Mouse (Mus musculus) kidney, adult 9 months (tissue): ENCODE measurements around the gene 4930579F01Rik.

Source experiments
- DNase-seq: peaks from one replicate; pipeline ENCODE4 v3.0.0; 2022

Gene 4930579F01Rik

DNA sequence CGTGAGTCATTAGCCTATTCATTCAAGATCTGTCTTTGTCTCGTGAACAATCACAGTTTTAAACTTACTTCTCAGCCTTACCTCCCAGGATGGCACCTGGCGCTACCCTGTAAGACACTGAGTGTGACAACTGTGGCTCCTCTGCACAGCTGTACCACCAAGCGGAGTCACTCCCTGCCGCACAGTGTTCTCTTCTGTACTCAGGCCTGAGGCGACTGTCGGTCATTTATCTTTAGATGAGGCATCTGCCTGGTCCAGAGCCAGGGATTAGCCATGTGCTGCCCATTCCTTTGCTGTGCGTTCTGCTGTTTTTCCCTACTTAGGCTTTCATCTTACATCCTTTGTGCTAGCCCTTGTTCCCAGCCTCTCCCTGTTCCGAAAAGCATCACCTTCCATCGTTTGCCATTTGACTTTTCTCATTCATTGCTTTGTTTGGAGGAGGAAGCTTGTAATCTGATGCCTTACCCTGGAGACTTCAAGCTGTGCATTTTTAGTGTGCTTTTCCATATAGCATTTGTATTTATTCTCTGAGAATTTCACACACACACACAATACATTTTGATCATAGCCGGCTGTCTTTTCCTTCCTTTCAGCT, 21.9 kb upstream of the 4930579F01Rik start:
- DNase-seq: no peak

DNA sequence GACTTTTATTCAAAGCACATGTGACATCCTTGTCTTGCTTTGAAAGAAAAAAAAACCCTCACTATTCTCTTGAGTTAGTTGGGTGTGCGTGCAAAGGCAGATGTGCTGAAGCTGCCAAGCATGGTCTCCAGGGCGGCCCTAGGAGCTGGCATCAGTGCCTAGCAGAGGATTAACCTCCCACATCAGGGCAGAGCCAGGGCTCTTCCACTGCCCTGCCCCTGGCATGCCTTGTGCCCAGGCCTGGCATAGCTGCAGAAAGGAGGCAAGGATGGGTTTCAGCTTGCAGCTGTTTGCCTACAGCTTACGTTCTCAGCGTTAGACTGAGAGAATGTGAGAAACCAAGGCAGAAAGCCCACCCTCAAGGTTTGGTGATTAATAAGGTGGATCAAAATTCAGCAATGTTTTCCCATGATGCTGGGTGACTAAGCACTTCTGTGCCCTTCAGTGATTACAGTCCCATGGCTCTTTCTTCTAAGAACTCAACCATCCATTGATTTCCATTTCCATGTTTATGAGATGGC, 18.9 kb upstream of the 4930579F01Rik start:
- no peak for DNase-seq

DNA sequence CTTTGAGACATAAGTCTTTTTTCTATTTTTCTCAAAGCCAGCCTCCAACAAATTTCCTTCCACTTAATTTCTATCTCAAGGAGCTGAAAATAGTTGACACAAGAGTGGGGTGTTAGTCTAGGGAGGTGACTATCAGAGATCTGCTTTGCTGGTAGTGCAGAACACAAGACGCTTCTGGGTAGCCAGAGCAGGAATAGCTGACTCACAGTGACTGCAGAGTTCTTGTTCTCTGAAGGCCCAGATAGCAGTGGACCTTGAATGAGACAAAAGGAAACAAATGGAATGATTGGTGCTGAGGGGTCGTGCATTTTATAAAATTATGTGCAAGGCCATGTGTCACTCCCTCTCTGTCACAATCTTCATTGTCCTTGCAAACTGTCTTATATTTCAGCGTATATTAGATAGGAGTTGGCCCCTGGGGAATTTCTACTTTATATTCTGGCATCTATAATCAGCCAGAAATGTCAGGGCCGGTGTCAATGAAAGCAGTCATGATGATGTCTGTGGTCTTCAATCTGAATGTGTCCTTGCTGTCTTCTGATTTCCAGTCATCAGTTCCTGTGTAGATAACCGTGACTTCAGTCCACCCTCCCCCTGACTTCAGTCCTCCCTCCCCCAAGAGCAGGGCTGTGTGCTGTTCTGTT, 16.9 kb upstream of the 4930579F01Rik start:
- no peak for DNase-seq

DNA sequence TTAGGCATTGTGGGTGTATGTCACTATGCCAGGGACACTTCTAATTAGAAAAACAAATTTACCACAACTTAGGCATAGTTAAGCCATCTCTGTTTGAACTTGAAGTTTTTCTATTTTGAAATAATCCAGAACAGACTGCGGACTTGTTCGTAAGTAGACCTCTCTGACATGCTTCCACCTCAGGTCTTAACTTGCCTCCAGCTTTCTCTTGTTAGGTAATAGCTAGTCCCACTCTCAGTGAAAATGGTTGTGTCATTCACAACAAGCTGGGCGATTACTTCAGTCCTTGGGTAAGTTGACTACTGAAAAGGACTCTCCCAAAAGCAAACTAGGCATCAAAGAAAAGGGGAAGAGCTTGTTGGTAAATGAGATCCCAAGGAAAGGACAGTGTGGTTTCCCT, 15.2 kb upstream of the 4930579F01Rik start:
- no peak for DNase-seq

DNA sequence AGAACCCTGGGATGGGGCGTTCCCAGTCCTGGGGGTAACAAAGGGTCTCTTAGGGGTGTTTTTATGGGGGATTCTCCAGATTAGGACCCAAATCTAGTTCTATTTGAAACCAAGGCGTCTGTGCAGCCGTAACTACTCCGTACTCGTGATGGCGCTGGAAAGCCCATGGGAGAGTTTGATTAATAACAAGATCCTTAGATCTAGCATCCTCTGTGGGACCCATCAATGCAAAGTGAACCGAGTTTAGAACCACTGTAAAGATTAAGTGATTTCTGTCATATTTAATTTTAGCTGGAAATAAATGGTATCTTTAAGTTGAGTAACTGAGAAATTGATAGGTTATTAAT, 5.1 kb upstream of the 4930579F01Rik start:
- DNase-seq: no peak

DNA sequence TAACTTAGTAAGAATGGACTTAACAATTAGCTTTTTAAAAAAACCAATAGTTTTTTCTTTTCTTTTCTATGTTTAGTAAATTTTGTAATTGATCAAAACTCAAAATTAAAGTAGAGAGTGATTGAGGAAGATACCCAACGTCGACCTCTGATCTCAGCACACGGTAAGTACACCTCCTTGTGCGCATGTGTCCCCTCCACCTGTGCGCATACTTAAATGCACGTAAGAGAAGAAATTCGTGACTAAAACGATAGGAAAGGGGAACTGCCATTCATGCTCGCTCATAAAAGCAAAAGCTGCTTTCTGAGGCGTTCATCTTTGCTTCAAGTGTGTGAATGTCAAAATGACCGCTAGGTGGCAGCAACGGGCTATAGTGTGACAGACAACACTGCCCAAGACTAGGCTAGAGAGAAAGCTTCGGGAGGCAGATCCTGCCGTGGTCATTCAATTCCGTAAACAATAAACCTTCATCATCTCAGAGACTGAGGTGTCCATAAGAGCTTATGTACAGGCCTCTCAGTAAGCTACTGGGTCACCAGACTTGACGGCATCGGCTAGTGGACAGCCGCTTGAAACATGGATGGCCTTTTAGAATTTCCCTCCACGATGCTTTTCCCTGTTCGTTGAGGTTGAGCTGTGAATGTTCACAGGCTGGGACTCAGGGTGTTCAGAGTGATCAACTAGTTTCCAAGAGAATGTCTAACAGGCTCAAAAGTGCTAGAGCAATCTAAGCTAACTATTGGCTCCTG, 4.5 kb upstream of the 4930579F01Rik start:
- peak; percentile 89 for DNase-seq

DNA sequence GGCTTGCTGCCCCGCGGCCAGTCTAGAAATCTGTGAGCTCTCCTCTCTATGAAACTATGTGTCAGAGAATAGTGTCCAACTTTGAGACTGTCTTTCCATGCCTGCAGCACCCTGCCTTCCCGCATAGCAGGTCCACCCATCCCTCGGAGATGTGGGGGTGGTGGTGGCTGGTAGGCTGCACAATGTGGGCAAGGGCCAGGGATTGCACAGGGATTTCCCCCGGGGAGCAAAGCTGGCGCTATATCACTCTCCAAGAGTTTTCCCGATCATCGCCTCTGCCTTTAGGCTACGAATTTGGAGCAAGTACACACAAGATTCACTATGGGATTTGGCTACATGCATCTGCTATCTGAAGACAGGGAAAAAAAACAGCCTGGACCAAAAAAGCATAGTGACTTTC, 3.9 kb upstream of the 4930579F01Rik start:
- no peak for DNase-seq

DNA sequence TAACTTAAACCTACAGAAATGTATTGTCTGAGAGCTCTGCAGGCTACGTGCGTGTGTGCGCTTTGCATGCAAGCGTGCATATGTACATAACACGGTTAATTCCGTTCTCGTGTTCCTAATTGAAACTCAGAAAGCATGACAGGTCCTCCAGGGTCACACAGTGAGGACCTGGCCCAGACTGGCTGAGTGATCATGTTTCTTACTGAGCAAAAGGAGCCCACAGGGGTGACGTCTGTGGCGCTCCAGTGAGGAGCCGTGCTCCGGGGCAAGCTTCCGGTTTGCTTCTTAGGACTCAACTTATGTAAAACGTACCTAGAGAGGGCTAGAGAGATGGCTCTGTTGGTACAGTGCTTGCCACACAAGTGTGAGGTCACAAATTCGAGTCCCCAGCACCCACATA, 3.5 kb upstream of the 4930579F01Rik start:
- no peak for DNase-seq

DNA sequence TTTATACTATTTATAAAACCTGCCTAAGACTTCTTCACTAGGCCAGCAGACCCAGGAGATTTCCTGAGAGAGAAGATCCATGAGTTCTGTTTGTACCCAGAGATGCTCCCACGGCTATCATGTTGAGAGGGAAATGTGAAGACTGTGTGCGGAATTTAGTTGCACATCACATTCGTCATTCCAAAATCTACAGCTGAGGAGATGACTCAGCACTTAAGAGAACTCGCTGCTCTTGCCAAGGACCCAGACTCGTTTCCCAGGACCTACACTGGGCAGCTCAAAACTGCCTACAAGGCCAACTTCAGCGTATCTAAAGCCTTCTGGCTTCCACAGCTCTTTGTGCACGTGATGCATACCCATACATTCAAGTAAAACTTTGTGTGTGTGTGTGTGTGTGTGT, 1.4 kb downstream of the 4930579F01Rik start:
- DNase-seq: no peak

DNA sequence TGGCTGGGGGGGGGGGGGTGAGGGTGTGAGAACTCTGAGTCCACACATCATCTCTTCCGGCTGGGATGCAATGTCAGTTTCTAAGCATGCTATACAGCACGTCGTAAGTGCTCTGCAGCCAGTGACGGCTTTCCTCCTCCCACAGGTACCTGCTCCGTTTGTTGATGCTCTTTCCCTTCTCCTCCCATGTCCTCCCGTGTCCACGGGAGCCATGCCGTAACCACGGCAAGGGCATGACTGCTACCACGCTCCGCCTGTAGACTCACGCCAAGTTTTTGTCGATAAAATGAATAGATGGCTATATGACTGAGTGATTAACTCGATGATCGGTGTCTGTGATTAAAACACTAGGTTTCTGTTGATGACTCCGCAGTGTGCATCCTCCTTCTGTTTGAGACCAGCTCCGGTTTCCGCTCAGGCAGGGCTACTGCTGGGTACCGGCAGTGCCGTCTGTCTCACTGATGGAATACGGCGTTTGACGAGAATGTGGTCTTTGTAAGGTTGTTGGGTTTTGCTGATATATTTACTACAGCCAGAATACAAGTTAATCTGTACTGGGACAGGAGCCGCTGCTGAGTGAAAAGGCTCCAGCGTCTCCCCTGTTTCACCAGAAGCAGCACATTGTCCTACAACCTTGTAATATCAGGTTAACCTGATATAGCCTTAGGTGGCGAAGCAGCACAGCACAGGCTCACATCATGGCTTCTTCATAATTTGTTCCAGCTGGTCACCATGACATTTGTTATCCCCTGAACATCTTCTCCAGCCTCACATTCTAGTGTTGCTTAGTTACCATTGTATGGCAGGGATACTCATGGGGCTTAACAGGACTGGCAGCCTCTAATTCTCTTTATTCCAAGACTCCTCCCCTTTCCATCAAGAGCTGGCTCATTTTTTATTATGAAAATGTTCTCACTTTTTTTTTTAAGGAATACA, 7.4 kb downstream of the 4930579F01Rik start:
- no peak for DNase-seq

DNA sequence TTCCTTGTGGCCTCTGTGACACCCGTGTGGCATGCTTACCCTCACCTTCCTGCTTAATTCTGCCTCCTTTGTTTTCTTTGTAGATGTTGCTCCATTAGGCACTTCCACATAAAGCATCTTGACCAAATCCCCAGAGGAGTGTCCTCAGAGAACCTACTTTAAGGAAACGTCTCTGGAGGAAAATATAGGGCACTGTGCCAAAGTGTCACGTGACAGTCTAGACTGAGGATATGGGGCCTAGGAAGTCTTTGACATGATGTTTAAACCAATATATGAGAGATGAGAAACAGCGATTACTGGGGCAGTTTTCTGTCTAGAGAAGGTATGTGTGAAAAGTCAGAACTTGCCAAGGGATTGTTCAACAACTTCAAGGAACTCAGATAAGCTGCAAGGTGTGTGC, 8.3 kb downstream of the 4930579F01Rik start:
- peak; percentile 10 for DNase-seq

DNA sequence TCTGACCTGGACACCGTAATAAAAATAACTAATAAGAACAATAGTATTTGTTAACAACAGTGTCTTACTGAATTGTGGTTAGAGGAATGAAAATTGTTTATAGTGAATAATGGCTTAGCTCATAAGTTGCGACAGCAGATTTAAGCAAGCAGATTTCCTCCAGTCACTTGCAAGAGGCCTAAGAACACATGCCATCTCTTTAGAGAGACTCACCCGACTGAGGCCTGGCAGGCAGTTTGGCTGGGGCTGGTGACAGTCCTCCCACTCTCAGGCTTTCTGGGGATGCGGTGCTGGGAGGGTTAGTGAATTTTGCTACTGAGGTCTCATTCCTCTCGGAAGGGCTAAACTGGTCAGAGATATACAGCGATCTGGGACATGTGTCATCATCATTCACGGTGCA, 10.3 kb downstream of the 4930579F01Rik start:
- DNase-seq: no peak

DNA sequence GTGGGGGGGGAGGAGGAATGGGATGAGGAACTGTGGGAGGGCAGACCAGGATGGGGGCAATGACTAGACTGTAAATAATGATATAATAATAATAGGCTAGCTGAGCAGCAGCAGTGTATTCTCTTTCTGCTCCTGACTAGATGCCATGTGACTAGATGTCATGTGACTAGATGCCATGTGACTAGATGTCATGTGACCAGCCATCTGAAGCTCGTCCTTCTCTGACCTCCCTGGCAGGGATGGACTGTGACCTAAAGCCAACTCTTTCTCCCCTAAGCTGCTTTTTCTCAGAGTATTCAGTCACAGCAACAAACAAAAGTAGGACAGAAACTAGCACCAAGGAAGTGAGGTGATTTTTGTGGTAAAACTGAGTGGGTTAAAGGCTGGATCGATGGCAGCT, 11.6 kb downstream of the 4930579F01Rik start:
- DNase-seq: no peak

DNA sequence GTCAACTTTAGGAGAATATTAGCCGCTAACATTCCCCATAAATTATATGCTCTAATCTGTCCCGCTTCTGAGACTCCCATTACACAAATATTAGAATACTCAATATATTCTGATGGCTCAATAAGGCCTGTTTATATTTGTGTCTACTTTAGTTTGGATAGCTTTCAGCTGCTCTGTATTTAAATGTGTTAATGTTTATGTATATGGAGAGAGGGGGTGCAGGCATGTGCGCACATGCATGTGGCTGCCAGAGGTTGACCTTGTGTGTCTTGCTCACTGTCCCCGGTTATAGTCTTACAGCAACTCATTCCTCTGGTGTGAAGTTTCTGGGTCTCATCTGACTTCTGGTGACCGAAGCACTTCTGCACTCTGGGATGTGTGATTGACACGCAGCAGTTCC, 18.1 kb downstream of the 4930579F01Rik start:
- no peak for DNase-seq

DNA sequence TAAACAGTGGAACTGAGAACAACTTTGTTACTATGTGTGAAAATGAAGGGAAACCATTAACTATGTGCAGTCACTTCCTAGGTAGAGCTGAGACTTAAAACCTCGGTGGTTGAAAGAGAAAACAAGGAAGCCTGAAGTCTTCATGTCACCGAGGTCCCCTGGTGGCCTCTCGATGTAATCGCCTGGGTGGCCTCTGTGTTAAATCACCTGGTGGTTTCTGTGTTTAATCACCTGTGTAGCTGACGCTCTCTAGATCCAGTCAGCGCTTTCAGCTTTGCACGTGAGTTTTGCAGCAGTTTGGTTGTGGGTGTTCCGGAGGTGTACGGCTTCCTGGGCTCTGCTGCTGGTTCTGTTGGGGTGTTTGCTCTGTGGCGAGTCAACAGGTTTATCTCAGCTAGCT, 20.3 kb downstream of the 4930579F01Rik start:
- peak; percentile 11 for DNase-seq

DNA sequence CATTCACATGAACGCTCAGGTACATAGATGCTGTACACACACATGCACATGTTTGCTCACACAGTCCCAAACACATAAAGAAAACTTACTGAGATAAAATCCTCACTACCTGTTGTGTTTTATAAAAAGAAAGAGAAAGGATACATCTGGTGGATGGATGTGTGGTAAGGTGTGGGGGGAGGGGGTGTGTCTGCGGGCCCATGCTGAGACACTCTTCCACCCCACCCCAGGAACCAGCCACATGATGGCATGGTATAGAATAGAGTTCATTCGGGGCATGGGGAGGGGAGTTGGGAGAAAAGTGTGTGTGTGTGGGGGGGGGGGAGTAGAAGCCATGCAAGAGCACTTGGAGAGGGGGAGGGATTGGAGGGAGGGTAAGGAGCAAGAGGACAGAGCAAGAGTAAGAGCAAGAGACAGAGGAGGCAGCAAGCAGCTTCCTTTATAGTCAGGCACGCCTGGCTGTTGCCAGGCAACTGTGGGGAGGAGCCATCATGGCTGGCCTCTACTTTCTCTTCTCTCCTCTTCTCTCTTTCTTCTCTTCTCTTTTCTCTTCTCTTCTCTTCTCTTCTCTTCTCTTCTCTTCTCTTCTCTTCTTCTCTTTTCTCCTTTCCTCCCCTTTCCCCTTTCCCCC, 31.0 kb downstream of the 4930579F01Rik start:
- DNase-seq: no peak

DNA sequence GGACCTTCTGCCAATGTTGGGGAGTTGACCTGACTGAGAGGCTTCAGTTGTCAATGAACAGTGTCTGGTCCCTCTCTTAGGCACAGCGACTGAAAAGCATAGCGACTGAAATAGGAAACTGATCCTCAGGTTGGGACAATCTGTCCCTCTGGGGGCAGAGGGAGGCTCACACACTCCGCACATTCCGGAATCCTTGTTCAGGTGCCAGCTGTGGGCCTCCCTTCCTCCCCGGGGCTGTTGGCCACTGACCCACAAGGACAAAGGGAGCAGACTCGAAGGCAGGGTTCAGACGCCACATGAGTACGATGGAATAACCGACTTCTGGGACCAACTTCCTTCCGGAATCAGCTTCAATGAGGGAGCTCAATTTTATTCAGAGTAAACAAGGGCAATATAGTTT, 32.0 kb downstream of the 4930579F01Rik start:
- DNase-seq: no peak

DNA sequence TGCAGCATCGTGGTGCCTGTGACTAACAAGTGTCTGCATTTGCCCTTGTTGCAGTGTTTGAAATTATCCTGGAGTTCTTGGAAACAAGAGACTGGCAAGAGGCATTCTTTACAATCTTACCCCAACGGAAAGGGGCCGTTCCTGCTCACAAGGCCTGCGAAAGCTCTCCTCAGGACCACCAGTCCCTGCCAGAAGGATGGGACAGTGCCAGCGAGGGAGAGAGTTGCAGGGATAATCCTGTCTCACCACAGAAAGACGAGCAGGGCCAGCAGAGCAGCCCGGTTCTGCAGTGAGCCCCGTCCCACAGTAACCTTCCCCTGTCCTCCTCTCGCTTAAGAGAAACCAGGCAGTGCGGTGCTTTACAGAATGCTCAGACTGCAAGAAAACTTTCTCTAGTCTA, 37.0 kb downstream of the 4930579F01Rik start:
- DNase-seq: no peak

DNA sequence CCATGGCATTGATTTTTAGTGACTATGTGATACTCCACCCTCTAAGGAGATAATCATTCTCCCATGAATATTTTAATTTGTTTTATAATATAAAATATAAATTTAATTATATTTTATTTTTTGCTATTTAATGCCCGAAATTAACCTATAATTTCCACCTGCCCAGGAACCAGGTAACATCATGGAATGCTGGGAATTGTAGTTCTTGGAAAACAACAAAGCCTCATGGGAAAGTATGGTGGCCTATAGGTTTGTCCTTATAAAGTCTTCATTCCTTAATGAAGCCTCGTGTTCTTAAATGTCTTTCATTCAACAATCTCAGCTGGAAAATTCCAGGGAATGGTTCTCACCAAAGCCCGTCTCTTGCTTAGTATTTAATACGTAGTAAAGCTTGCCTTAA, 38.6 kb downstream of the 4930579F01Rik start:
- DNase-seq: no peak

DNA sequence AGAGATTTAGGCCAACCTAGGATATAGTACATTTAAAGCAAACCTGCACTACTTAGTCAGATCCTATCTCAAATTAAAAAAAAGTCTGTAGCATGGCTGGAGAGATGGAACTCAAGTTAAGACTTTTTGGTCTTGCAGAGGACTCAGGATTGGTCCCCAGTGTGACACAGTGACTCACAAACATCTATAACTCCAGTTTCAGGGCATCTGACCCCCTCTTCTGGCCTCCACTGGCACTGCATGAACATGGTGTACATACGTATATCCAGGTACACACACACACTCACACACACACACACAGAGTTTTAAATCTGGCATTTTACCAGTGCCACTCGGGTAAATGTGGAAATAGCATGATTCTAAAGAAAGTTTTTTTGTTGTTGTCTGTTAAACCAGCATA, 44.8 kb downstream of the 4930579F01Rik start:
- DNase-seq: no peak

DNA sequence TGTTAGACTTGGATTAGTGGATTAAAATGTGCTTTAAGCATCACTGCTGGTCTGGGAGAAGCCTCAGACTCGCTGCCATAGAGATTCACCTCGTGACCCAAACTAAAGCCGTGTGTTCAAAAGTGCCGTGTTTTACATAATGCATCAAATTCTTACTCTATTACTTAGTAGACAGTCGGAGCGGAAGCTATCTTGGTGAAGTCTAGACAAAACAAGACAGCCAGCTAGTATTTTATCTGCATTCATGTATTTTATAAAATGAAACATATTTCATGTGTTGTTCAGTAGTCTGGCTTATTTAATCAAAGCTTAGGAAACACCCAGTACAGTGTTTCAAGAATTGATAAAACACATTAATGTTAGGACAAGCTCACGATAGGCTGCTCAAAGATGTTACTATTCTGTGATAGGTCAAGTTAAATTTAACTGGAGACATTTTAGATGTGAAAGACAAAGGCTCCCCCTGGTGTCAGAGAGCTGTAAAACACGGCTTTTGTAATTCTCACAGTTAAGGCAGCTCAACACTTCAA, 48.9 kb downstream of the 4930579F01Rik start, which contains the start of gene Mttp:
Mttp (minus strand) TSS at position 327 of the 530 bp plus-strand sequence.
- DNase-seq: peak; percentile 91

DNA sequence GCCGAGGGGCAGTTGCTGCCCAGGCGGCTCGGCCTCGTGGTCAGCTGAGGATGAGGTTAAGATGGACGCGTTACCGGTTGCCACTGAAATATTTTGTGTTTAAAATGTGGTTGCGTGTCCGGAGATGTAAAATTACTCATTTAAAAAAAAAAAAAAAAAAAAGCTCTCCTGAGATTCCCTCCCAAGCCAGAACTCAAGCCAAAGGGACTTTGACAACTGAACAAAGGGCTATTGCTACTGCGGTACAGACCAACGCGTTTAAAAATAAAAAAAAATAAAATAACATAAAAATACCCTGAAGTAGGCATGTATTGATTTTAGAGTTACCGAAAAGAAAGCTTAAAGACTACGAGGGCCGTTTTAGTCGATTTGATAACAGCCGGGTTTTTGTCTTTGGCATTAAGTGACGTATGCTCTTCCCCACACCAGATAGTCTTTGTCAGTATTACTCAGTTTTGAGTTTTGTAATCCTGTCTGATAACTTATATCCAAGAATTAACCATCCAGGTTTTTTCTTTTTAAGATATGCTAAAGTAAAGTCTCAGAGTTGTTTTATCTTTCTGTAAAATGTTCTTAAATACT, 49.5 kb downstream of the 4930579F01Rik start:
- no peak for DNase-seq
